Mouse (Mus musculus): ENCODE results near the gene Sf3b5. TPM values are rescaled to one million over a fixed set of nuclear protein-coding genes. Genes with fewer than 3 reads are reported as not detected.
A peak's percentile ranks its signal among the peaks of the same experiment; 100 is the strongest.

Sf3b5 gene
- 1 to 10 TPM; 6.7 to 9.4 (median 7.5) TPM for total RNA-seq (2022)

GRCm38 (mm10) chr10:13005043-13005442 lies at the start of gene Sf3b5:
Sf3b5 (plus strand) TSS chr10:13005343.
- DNase-seq (ENCODE audit: low spot score in 2 of 2), result no peak

- no peak for DNase-seq (ENCODE audit: low spot score in 2 of 2)
These were observed 49.3 kb upstream of the Sf3b5 start for GRCm38 (mm10) chr10:12955831-12956230.

- no peak for DNase-seq (ENCODE audit: low spot score in 2 of 2)
These were observed 47.9 kb upstream of the Sf3b5 start for GRCm38 (mm10) chr10:12957271-12957670.

GRCm38 (mm10) chr10:12961546-12961945 lies 43.6 kb upstream of the Sf3b5 start:
- DNase-seq (ENCODE audit: low spot score in 2 of 2), result no peak

- no peak for DNase-seq (ENCODE audit: low spot score in 2 of 2)
These were observed 42.9 kb upstream of the Sf3b5 start for GRCm38 (mm10) chr10:12962238-12962637.

- DNase-seq (ENCODE audit: low spot score in 2 of 2), result no peak
These were observed 41.6 kb upstream of the Sf3b5 start for GRCm38 (mm10) chr10:12963362-12964147.

- no peak for DNase-seq (ENCODE audit: low spot score in 2 of 2)
These were observed 40.7 kb upstream of the Sf3b5 start, which contains the start of gene Stx11 for GRCm38 (mm10) chr10:12964151-12965075. Stx11 (minus strand) TSS chr10:12964298.

GRCm38 (mm10) chr10:12965669-12966180 lies 39.4 kb upstream of the Sf3b5 start:
- DNase-seq (ENCODE audit: low spot score in 2 of 2), result no peak

- no peak for DNase-seq (ENCODE audit: low spot score in 2 of 2)
These were observed 30.6 kb upstream of the Sf3b5 start for GRCm38 (mm10) chr10:12974572-12974971.

GRCm38 (mm10) chr10:12975461-12975860 lies 29.7 kb upstream of the Sf3b5 start:
- DNase-seq (ENCODE audit: low spot score in 2 of 2), result no peak

- DNase-seq (ENCODE audit: low spot score in 2 of 2), result no peak
These were observed 29.2 kb upstream of the Sf3b5 start for GRCm38 (mm10) chr10:12975957-12976356.

- no peak for DNase-seq (ENCODE audit: low spot score in 2 of 2)
These were observed 28.6 kb upstream of the Sf3b5 start for GRCm38 (mm10) chr10:12976552-12976951.

GRCm38 (mm10) chr10:12977787-12978212 lies 27.3 kb upstream of the Sf3b5 start:
- peak in 1 of 2 experiments; percentile 6 for DNase-seq (ENCODE audit: low spot score in 2 of 2)

- no peak for DNase-seq (ENCODE audit: low spot score in 2 of 2)
These were observed 24.1 kb upstream of the Sf3b5 start for GRCm38 (mm10) chr10:12981071-12981470.

- DNase-seq (ENCODE audit: low spot score in 2 of 2), result no peak
These were observed 21.6 kb upstream of the Sf3b5 start for GRCm38 (mm10) chr10:12983516-12983915.

GRCm38 (mm10) chr10:12985028-12985427 lies 20.1 kb upstream of the Sf3b5 start:
- no peak for DNase-seq (ENCODE audit: low spot score in 2 of 2)

GRCm38 (mm10) chr10:12986485-12986884 lies 18.7 kb upstream of the Sf3b5 start:
- DNase-seq (ENCODE audit: low spot score in 2 of 2), result no peak

GRCm38 (mm10) chr10:12986943-12987342 lies 18.2 kb upstream of the Sf3b5 start:
- DNase-seq (ENCODE audit: low spot score in 2 of 2), result no peak

- no peak for DNase-seq (ENCODE audit: low spot score in 2 of 2)
These were observed 13.2 kb upstream of the Sf3b5 start for GRCm38 (mm10) chr10:12991953-12992352.

- no peak for DNase-seq (ENCODE audit: low spot score in 2 of 2)
These were observed 11.6 kb upstream of the Sf3b5 start for GRCm38 (mm10) chr10:12993411-12994039.

GRCm38 (mm10) chr10:12996736-12997477 lies 8.2 kb upstream of the Sf3b5 start:
- DNase-seq (ENCODE audit: low spot score in 2 of 2), result peak; percentile 43 to 83

Data from layer of hippocampus, adult 8-10 months (tissue).